Mouse (Mus musculus) intestine, embryonic 14.5 days (tissue): ENCODE data around the gene Cdr2. TPM values are rescaled to one million over a fixed set of nuclear protein-coding genes. Genes with fewer than 3 reads are reported as not detected.
"Not testable (repeated sequence)": the region's sequence is repeated elsewhere in the genome, so short reads cannot be mapped to it uniquely, and the experiment has no call there.

Experiments used
- ATAC-seq: fragments of 200-750 bp; cut with Nextera tagmentation; replicated peaks from 2 replicates; pipeline ENCODE4 v1.8.0; 2017; ENCODE audit warnings: low read depth, moderate number of reproducible peaks, moderate TSS enrichment, moderate library complexity; ENCODE audit not compliant: low FRiP score, low TSS enrichment
- DNase-seq: peaks from one replicate; pipeline ENCODE4 v3.0.0-alpha.2; 2018; ENCODE audit warnings: low spot score
- H3K27ac ChIP-seq: fragments of 300-500 bp; sonication (generic); 2 replicates; pipeline ENCODE4 v1.5.1; 2014; ENCODE audit warnings: low read depth, mild to moderate bottlenecking, control low read depth
- H3K27me3 ChIP-seq: fragments of 300-500 bp; sonication (generic); replicated peaks from 2 replicates; pipeline ENCODE4 v1.6.1; 2014; ENCODE audit warnings: low read length, control low read depth; ENCODE audit not compliant: control insufficient read depth, insufficient read depth
- H3K36me3 ChIP-seq: fragments of 300-500 bp; sonication (generic); 2 replicates; pipeline ENCODE4 v1.6.1; 2014; ENCODE audit warnings: low read length, control low read depth; ENCODE audit not compliant: control insufficient read depth, insufficient read depth
- H3K4me1 ChIP-seq: fragments of 300-500 bp; sonication (generic); replicated peaks from 2 replicates; pipeline ENCODE4 v1.6.1; 2014; ENCODE audit warnings: low read length, control low read depth, mixed read lengths; ENCODE audit not compliant: control insufficient read depth, insufficient read depth
- H3K4me2 ChIP-seq: fragments of 300-500 bp; sonication (generic); 2 replicates; pipeline ENCODE4 v1.6.1; 2014; ENCODE audit warnings: low read length
- H3K4me3 ChIP-seq: fragments of 300-500 bp; sonication (generic); 2 replicates; pipeline ENCODE4 v1.5.1; 2014; ENCODE audit warnings: low read depth, low read length, control low read depth, mixed read lengths
- H3K9ac ChIP-seq: fragments of 300-500 bp; sonication (generic); 2 replicates; pipeline ENCODE4 v1.6.1; 2014; ENCODE audit warnings: mild to moderate bottlenecking, low read length
- H3K9me3 ChIP-seq: fragments of 300-500 bp; sonication (generic); 2 replicates; pipeline ENCODE4 v1.6.1; 2016; ENCODE audit warnings: low read length, control low read depth; ENCODE audit not compliant: control insufficient read depth
- WGBS: fragments of 180-500 bp; shearing (Covaris S2); extraction: QIAGEN DNeasy Blood & Tissue Kit; methylation state at CpG from one replicate; pipeline ENCODE4 v1.1.7; 2014; 5-methylcytosine and 5-hydroxymethylcytosine counted together
- polyA plus RNA-seq: library from polyadenylated mRNA; unstranded; fragments of >200 nt; fragmentation: Nextera tagmentation; extraction: Ambion mirVana; gene quantifications from 2 replicates; pipeline ENCODE4 v1.2.1, GENCODE M21; 2014

The Cdr2 gene
- polyA plus RNA-seq, 1 experiment from 2014 or later = 13.7 TPM

DNA sequence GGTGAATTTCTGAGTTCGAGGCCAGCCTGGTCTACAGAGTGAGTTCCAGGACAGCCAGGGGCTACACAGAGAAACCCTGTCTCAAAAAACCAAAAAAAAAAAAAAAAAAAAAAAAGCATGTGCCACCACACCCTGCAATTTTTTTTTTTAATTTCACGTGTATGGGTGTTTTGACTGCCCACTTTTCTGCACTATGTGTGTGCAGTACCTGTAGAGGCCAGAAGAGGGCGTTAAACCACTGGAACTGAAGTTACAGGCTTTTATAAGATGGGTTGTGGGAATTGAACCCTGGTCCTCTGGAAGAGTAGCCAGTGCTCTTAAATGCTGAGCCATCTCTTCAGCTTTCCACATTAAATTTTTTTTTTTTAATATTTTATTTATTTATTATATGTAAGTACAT, 71.9 kb downstream of the Cdr2 start:
- 66% methylated on average over 3 of the region's 3 CpGs for WGBS
- H3K4me3 ChIP-seq, H3K4me1 ChIP-seq, H3K27ac ChIP-seq, H3K36me3 ChIP-seq, H3K4me2 ChIP-seq, DNase-seq, H3K9ac ChIP-seq, H3K9me3 ChIP-seq, H3K27me3 ChIP-seq, ATAC-seq: not testable (repeated sequence)

Other genes starting within 250 kb of the Cdr2 start
- gene Vwa3a, start 243.0 kb downstream of the Cdr2 start, polyA plus RNA-seq = 0.32 TPM in 2 replicates
- not detected in 2 replicates for gene Gm5737, start 169.9 kb downstream of the Cdr2 start, polyA plus RNA-seq
- 16.3 and 18.8 TPM in 2 replicates for gene Eef2k, start 139.5 kb downstream of the Cdr2 start, polyA plus RNA-seq
- gene Polr3e, start 64.6 kb downstream of the Cdr2 start, polyA plus RNA-seq = 27.7 and 30.5 TPM in 2 replicates
- 0.65 and 0.76 TPM in 2 replicates for gene Mfsd13b, start 197 bp upstream of the Cdr2 start, polyA plus RNA-seq
- gene Mettl9, start 52.1 kb upstream of the Cdr2 start, polyA plus RNA-seq = 162 TPM in 2 replicates
- gene Igsf6, start 92.3 kb upstream of the Cdr2 start, polyA plus RNA-seq = 2.8 and 3.5 TPM in 2 replicates
- 0.07 and 0.11 TPM in 2 replicates for gene Otoa, start 99.3 kb upstream of the Cdr2 start, polyA plus RNA-seq